Mouse (Mus musculus): ENCODE results near the gene Usp6nl. TPM values are rescaled to one million over a fixed set of nuclear protein-coding genes. Genes with fewer than 3 reads are reported as not detected.

Gene Usp6nl
- total RNA-seq, 2 experiments from 2014 or later: 20.0 to 20.4 TPM

GRCm38 (mm10) chr2:6403991-6404390 lies 81.5 kb downstream of the Usp6nl start:
- intact Hi-C loops (cut with DNase I): loop anchor here (2.0 to 5.0 kb wide), 2 partner anchors 82 to 211 kb away; partner anchors contain the start of gene Usp6nl
- DNase-seq (ENCODE audit: low spot score in 2 of 2): no peak

GRCm38 (mm10) chr2:6404627-6405026 lies 82.2 kb downstream of the Usp6nl start:
- intact Hi-C loops (cut with DNase I): loop anchor here (1.0 to 5.0 kb wide), 3 partner anchors 82 to 212 kb away; partner anchors contain the start of gene Usp6nl
- no peak for DNase-seq (ENCODE audit: low spot score in 2 of 2)

DNA sequence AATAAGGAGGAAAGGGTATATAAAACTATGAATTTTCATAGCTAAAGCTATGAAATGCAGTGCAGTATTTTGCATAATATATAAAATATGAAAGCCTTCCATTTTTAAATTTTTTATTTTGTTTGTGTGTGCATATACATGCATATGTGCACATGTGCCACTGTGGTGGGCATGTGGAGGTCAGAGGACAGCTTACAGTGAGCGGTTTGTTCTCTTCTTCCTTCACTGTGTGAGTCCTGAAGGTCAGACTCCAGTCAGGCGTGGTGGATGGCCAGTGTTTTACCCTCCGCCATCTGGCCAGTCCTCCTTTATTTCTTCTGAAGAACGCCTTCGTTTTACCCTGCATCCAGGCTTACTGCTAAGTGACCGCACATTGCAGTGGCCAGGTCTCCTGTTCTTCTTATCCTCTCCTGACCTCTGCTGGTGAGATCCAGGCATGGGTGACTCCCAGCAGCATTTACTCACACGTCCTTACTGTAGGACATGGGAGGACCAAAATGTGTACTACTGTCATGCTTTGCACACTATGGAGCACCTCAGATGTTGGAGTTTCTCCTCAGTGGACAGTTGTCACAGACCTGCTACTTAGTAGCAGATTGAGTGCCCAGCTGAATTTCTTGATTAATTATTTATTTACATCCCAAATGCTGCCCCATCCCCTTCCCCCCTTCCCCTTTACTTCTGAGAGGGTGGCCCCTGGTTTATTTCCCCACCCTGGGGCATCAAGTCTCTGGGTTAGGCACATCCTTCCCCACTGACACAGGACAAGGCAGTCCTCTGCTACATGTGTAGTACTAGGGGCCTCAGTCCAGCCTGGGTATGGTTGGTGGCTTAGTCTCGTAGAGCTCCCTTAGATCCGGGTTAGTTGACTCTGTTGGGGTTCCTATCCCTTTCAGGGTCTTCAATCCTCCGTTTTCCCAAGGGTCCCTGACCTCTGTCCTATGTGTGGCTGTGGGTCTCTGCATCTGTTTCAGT lies 82.9 kb downstream of the Usp6nl start:
- peak; percentile 65 to 79 for DNase-seq (ENCODE audit: low spot score in 2 of 2)
- intact Hi-C loops (cut with DNase I): loop anchor here (1.0 to 2.0 kb wide), 2 partner anchors 185 to 213 kb away; no protein-coding TSS in a partner anchor

GRCm38 (mm10) chr2:6407711-6408110 lies 85.2 kb downstream of the Usp6nl start:
- no peak for DNase-seq (ENCODE audit: low spot score in 2 of 2)
- intact Hi-C loops (cut with DNase I): no loop called here

GRCm38 (mm10) chr2:6412645-6413044 lies 90.2 kb downstream of the Usp6nl start:
- DNase-seq (ENCODE audit: low spot score in 2 of 2): no peak
- intact Hi-C loops (cut with DNase I): no loop called here

GRCm38 (mm10) chr2:6413723-6414122 lies 91.3 kb downstream of the Usp6nl start:
- intact Hi-C loops (cut with DNase I): no loop called here
- no peak for DNase-seq (ENCODE audit: low spot score in 2 of 2)

DNA sequence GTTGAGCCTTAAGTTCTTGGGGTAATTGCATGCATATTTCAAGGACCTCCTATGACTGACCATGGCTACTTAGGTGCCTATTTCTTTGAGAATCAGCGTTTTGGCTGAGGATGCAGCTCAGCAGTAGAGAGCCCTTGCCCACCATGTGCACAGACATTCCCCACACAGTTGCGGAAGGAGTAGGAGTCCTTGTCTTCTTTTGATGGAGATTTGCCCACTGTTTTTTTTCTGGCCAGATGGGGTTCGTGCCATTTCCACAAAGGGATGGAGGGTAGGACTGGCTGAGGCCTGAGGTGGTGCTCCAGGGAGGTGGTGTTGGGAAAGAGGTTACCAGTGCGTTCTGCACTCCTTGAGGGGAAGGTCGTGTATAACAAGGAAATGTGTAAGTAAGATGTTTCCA lies 91.9 kb downstream of the Usp6nl start:
- intact Hi-C loops (cut with DNase I): no loop called here
- DNase-seq (ENCODE audit: low spot score in 2 of 2): no peak

- intact Hi-C loops (cut with DNase I): no loop called here
- DNase-seq (ENCODE audit: low spot score in 2 of 2): no peak
Observed at GRCm38 (mm10) chr2:6417158-6417557, 94.7 kb downstream of the Usp6nl start.

GRCm38 (mm10) chr2:6423661-6424550 lies 101.4 kb downstream of the Usp6nl start:
- DNase-seq (ENCODE audit: low spot score in 2 of 2): no peak
- intact Hi-C loops (cut with DNase I): no loop called here

DNA sequence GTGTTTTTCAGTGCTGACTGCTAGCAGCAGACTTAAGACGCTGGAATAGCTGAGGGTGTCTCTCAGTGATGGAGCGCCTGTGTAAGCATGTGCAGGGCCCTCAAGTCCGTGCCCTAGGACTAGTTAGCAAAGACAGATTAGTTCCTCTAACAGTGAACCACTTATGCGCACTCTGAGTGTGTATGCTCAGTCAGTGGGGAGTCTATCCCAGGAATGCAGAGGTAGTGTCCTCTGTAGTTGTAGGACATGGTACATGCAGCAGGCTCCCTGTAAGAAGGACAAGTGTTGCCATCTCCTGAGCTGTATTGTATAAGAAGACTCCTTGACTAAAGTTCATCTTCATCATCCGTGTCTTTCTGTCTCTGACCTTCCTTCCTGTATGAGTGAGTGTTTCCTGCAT lies 102.4 kb downstream of the Usp6nl start:
- intact Hi-C loops (cut with DNase I): no loop called here
- DNase-seq (ENCODE audit: low spot score in 2 of 2): no peak

DNA sequence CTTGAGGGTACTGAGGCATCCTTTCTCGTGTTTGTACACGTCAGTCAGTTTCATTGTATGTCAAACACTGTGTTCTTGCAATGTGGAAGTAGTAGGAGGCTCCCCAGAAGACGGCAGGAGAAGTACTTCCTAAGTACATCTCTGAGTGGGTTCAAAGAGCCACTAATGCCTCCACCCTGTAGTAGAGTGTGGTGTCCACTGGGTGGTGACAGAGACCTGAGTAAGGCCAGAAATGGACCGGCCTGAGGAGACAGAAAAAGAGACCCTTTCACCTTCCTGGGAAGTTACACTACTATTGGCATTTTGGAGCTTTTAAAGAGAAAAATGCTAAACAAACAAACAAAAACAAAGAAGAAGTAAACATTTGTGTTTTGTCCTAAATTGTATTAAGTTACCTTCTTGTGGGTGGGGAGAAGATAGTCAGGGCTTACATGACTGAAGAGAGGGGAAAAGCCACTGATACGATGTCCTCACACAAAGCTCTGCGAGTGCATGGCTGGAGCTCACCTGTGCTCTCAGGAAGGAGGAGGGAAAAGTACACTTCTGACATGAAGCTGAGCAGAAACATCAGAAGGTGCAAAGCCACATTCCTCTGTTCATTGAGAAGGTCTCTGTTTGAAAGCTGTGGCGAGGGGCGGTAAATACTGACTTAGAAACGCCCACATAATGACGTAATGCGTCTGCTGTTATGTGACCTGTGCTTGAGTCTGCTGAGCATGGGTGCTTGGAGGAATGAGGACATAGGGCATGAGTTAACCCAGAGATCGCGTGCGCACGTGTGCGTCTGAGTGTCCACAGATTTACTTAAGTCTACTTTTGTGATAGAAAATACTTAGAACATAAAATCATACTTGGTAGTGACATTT lies 113.9 kb downstream of the Usp6nl start:
- peak; percentile 29 to 38 for DNase-seq (ENCODE audit: low spot score in 2 of 2)
- intact Hi-C loops (cut with DNase I): no loop called here

DNA sequence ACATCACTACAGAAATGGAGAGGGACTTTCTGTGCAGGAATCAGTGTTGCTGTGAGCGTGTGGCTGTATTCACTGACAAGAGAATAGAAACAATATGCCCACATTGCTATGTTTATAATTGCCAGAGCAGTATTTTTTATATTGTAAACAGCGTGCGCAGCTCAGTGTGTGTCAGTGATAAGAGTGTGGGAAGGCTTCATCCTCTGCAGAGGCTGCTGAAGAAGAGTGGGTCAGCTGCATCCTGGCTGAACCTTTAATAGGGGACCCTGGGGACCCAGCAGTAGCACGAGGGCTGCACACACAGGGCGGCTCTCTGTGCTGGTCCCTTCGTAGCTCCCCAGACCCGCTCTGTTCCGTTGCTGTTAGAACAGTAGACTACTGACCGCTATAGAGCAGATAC lies 119.2 kb downstream of the Usp6nl start:
- no peak for DNase-seq (ENCODE audit: low spot score in 2 of 2)
- intact Hi-C loops (cut with DNase I): no loop called here

GRCm38 (mm10) chr2:6442302-6442701 lies 119.8 kb downstream of the Usp6nl start:
- DNase-seq (ENCODE audit: low spot score in 2 of 2): no peak
- intact Hi-C loops (cut with DNase I): no loop called here

- no peak for DNase-seq (ENCODE audit: low spot score in 2 of 2)
- intact Hi-C loops (cut with DNase I): no loop called here
Observed at GRCm38 (mm10) chr2:6444015-6444414, 121.5 kb downstream of the Usp6nl start.

DNA sequence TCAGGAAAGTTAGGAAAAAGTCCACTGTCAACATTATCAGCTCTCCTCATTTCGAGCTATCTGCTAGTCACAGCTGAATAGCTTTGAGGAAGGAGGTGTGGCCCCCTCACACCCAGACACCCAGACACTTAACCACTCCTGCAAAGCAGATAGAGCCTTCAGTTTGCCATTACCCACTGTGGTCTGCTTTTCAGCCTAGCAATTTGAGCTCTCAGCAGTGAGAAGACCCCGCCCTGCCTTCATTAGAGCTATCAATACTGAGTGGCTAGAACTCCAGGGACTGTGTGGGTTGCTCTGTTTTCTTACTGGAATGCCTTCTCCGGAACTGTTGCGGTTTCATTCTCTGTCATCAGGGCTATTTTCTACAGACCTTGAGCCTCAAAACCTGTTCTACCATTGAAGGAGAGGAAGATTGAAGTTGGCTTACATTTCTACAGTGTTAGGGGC lies 122.3 kb downstream of the Usp6nl start:
- intact Hi-C loops (cut with DNase I): no loop called here
- no peak for DNase-seq (ENCODE audit: low spot score in 2 of 2)

GRCm38 (mm10) chr2:6445858-6446257 lies 123.4 kb downstream of the Usp6nl start:
- intact Hi-C loops (cut with DNase I): no loop called here
- DNase-seq (ENCODE audit: low spot score in 2 of 2): no peak

GRCm38 (mm10) chr2:6448880-6449279 lies 126.4 kb downstream of the Usp6nl start:
- no peak for DNase-seq (ENCODE audit: low spot score in 2 of 2)
- intact Hi-C loops (cut with DNase I): no loop called here

GRCm38 (mm10) chr2:6449656-6450055 lies 127.2 kb downstream of the Usp6nl start:
- intact Hi-C loops (cut with DNase I): no loop called here
- no peak for DNase-seq (ENCODE audit: low spot score in 2 of 2)

GRCm38 (mm10) chr2:6450544-6450943 lies 128.1 kb downstream of the Usp6nl start:
- DNase-seq (ENCODE audit: low spot score in 2 of 2): no peak
- intact Hi-C loops (cut with DNase I): no loop called here

Data from left cerebral cortex, postnatal 36 days (tissue).